Mouse (Mus musculus): Measurements from ENCODE around the gene Fgd2. TPM values are rescaled to one million over a fixed set of nuclear protein-coding genes. Genes with fewer than 3 reads are reported as not detected.

The Fgd2 gene
- polyA plus RNA-seq, 1 experiment from 2014 or later: 12.3 TPM

DNA sequence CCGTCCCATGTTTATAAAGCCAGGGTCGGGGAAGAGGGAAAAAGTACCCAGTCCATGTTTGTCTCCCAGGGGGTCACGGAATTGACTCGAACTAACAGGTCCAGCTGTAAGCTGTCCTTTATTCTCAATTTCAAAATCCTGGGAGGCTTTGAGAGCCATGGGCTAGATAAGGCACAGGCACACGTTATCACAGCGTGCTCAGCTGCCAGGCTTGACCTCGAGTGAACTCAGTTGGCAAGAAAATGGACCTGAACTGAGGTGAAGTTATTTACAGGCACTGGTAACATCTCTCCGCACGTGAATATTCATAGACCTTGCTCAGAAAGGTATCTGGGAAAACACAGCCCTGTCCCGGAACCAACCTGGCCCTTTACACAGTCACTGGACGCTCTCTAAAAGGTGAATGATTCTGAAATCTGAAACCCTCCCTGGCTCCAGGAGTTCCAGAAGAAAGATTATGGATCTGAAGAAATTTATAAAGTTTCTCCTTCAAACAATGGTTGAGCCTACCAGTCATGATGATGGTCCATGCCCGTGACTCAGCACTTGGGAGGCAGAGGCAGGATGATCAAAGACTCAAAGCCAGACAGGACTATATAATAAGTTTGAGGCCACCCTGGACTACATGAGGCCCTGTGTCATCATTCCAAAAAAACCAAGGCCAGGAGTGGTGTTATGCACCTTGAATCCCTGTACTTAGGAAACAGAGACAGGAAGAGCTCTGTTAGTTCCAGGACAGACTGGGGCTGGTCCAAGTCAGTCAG is 59.4 kb downstream of the Fgd2 start:
- Histone ChIP-seq H3K27me3 (ENCODE audit: insufficient read depth, low read length) (no peaks in the 10 kb centered on the region), H3K9me3 (replicated peaks; ENCODE audit: low read length) (no peaks in the 10 kb centered on the region), H3K27ac (no peak overlapping the region), H3K9ac (ENCODE audit: low read depth, low read length) (no peak overlapping the region), H3K4me3 (replicated peaks; ENCODE audit: low read depth, low read length) (no peak overlapping the region), H3K4me2 (ENCODE audit: low read length) (no peak overlapping the region), H3K36me3 (ENCODE audit: insufficient read depth, low read length) (no peaks in the 10 kb centered on the region), H3K4me1 (replicated peaks; ENCODE audit: insufficient read depth, low read length) (peaks cover 6% of the 10 kb centered on the region)
- WGBS: 77% methylated on average over 12 of the region's 12 CpGs
- DNase-seq (ENCODE audit: low spot score) (no peak), ATAC-seq (replicated peaks; ENCODE audit: low FRiP score, low read depth) (no peak)
- TF ChIP-seq CTCF (IDR thresholded peaks at IDR 0.05; ENCODE audit: low read depth): no peak

DNA sequence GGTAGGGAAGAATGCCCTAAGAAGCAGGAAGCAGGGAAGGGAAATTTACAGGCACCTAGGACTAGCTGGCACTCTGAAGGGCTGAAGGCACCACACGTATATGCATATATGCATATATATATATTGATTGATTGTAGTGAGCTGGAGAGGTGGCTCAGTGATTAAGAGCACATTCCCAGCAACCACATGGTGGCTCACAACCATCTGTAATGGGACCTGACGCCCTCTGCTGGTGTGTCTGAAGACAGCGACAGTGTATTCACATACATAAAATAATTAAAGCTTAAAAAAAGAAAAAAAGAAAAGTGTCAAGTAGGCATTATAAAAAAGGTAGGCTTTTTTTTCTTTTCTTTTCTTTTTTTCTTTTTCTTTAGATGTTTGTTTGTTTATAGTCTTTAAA is 60.6 kb downstream of the Fgd2 start:
- Histone ChIP-seq H3K27me3 (ENCODE audit: insufficient read depth, low read length) (no peaks in the 10 kb centered on the region), H3K4me2 (ENCODE audit: low read length) (no peak overlapping the region), H3K9ac (ENCODE audit: low read depth, low read length) (no peak overlapping the region), H3K36me3 (ENCODE audit: insufficient read depth, low read length) (no peaks in the 10 kb centered on the region), H3K27ac (no peak overlapping the region), H3K4me1 (replicated peaks; ENCODE audit: insufficient read depth, low read length) (peaks cover under 1% of the 10 kb centered on the region), H3K4me3 (replicated peaks; ENCODE audit: low read depth, low read length) (no peak overlapping the region), H3K9me3 (replicated peaks; ENCODE audit: low read length) (no peaks in the 10 kb centered on the region)
- DNase-seq (ENCODE audit: low spot score) (no peak), ATAC-seq (replicated peaks; ENCODE audit: low FRiP score, low read depth) (no peak)
- WGBS: 79% methylated on average over 3 of the region's 3 CpGs
- peak; percentile 31; the same call in 1 of the 2 replicates for TF ChIP-seq CTCF (IDR thresholded peaks at IDR 0.05; ENCODE audit: low read depth)

DNA sequence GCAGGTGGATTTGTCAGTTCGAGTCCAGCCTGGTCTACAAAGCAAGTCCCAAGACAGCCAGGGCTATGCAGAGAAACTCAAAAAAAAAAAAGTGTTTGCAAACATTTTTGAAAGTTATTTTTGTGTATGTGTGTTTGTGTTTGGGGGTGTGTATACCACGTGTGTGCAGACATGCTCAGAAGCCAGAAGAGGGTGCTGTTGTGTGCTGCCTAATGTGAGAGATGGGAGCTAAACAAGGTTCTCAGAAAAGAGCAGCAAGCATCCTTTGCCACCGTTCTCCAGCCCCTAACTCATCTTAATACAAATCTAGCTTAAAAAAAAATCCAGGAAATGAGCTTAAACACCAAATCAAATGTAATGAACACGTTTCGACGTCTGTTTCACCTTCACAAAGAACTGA is 61.6 kb downstream of the Fgd2 start:
- 89% methylated on average over 6 of the region's 6 CpGs for WGBS
- Histone ChIP-seq H3K4me1 (replicated peaks; ENCODE audit: insufficient read depth, low read length) (no peaks in the 10 kb centered on the region), H3K27me3 (ENCODE audit: insufficient read depth, low read length) (no peaks in the 10 kb centered on the region), H3K27ac (no peak overlapping the region), H3K4me2 (ENCODE audit: low read length) (no peak overlapping the region), H3K36me3 (ENCODE audit: insufficient read depth, low read length) (no peaks in the 10 kb centered on the region), H3K9me3 (replicated peaks; ENCODE audit: low read length) (no peaks in the 10 kb centered on the region), H3K9ac (ENCODE audit: low read depth, low read length) (no peak overlapping the region), H3K4me3 (replicated peaks; ENCODE audit: low read depth, low read length) (no peak overlapping the region)
- ATAC-seq (replicated peaks; ENCODE audit: low FRiP score, low read depth) (no peak), DNase-seq (ENCODE audit: low spot score) (no peak)
- TF ChIP-seq CTCF (IDR thresholded peaks at IDR 0.05; ENCODE audit: low read depth): peak; percentile 49

DNA sequence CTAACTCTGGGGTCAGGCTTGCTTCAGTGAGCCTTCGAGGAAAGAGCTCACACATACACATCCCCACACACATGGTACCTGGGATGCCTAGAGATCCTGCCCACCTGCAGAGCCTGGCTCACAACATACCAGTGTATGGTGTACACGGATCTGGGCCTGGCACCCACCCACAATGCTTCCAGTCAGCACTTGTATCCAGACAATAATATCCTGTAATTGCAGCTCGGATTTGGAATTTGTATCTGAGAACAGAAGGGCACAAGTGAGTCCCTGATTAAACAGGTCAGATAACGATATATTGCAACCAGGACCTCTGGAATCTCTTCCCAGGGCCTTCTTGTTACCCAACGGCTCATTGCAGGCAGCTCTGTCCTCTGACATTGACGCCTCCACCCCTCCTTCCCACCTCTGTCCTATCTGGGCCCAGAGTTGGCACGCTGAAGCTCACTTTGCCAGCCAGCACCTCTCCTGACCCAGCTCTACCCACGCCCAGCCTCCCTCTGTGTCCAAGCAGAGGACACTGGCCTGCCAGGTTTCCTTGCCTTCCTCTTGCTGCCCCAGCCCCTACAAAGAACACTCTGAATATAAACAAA is 62.3 kb downstream of the Fgd2 start:
- no peak for ATAC-seq (replicated peaks; ENCODE audit: low FRiP score, low read depth)
- Histone ChIP-seq H3K27me3 (ENCODE audit: insufficient read depth, low read length) (no peaks in the 10 kb centered on the region), H3K4me2 (ENCODE audit: low read length) (no peak overlapping the region), H3K27ac (no peak overlapping the region), H3K36me3 (ENCODE audit: insufficient read depth, low read length) (no peaks in the 10 kb centered on the region), H3K9ac (ENCODE audit: low read depth, low read length) (no peak overlapping the region), H3K4me1 (replicated peaks; ENCODE audit: insufficient read depth, low read length) (0 out of 2 replicates have a peak, but pooled peaks cover 2% of the 10 kb centered on the region), H3K4me3 (replicated peaks; ENCODE audit: low read depth, low read length) (no peak overlapping the region), H3K9me3 (replicated peaks; ENCODE audit: low read length) (no peaks in the 10 kb centered on the region)
- DNase-seq (ENCODE audit: low spot score): no peak
- TF ChIP-seq CTCF (IDR thresholded peaks at IDR 0.05; ENCODE audit: low read depth): no peak
- 71% methylated on average over 8 of the region's 8 CpGs for WGBS

DNA sequence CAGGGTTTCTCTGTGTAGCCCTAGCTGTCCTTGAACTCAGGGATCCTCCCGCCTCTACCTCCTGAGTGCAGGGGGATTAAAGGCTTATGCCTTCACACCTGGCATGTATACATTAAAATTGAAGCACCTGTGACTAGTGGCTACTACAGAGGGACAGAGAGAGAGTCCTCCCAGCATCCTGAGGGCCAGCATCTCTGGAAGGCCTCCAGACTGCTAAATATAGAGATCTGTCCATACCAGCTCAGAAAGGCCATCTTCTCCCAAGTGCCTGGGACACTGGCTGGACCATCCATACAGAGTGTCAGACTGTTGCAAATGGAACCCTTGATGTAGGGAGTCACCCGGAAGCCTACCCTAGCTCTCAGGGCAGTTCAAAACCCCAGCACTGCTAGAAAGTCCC is 63.3 kb downstream of the Fgd2 start:
- TF ChIP-seq CTCF (IDR thresholded peaks at IDR 0.05; ENCODE audit: low read depth): no peak
- H3K9me3 ChIP-seq (replicated peaks; ENCODE audit: low read length): no peaks in the 10 kb centered on the region
- H3K27me3 ChIP-seq (ENCODE audit: insufficient read depth, low read length): no peaks in the 10 kb centered on the region
- H3K36me3 ChIP-seq (ENCODE audit: insufficient read depth, low read length): no peaks in the 10 kb centered on the region
- H3K4me1 ChIP-seq (replicated peaks; ENCODE audit: insufficient read depth, low read length): 0 out of 2 replicates have a peak, but pooled peaks cover 4% of the 10 kb centered on the region
- 93% methylated on average over 2 of the region's 2 CpGs for WGBS
- DNase-seq (ENCODE audit: low spot score) (no peak), ATAC-seq (replicated peaks; ENCODE audit: low FRiP score, low read depth) (no peak)
- H3K9ac ChIP-seq (ENCODE audit: low read depth, low read length): no peak overlapping the region
- no peak overlapping the region for H3K27ac ChIP-seq
- H3K4me2 ChIP-seq (ENCODE audit: low read length): no peak overlapping the region
- no peak overlapping the region for H3K4me3 ChIP-seq (replicated peaks; ENCODE audit: low read depth, low read length)

DNA sequence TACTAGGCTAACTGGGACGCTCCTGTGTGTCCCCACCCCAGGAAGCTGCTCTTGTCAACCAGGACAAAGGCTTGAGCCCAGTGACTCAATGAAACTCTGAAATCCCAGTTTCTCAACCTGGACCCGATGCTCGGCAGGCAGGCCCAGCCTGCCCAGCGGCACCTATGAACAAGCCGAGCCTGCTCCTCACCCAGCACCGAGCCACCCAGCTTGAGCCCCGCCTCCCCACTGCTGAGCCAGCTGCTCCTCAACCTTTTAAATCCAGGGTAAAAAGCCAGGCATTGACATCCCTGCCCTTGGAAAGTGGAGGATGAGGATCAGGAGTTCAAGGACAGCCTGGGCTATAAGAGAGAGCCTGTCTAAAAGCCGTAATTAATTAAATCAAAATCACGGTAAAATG is 64.6 kb downstream of the Fgd2 start:
- no peak for TF ChIP-seq CTCF (IDR thresholded peaks at IDR 0.05; ENCODE audit: low read depth)
- WGBS: 79% methylated on average over 9 of the region's 9 CpGs
- no peak overlapping the region for H3K4me2 ChIP-seq (ENCODE audit: low read length)
- H3K9me3 ChIP-seq (replicated peaks; ENCODE audit: low read length): no peaks in the 10 kb centered on the region
- no peak overlapping the region for H3K9ac ChIP-seq (ENCODE audit: low read depth, low read length)
- ATAC-seq (replicated peaks; ENCODE audit: low FRiP score, low read depth): no peak
- H3K4me3 ChIP-seq (replicated peaks; ENCODE audit: low read depth, low read length): no peak overlapping the region
- H3K36me3 ChIP-seq (ENCODE audit: insufficient read depth, low read length): no peaks in the 10 kb centered on the region
- H3K4me1 ChIP-seq (replicated peaks; ENCODE audit: insufficient read depth, low read length): 0 out of 2 replicates have a peak, but pooled peaks cover 4% of the 10 kb centered on the region
- no peak overlapping the region for H3K27ac ChIP-seq
- H3K27me3 ChIP-seq (ENCODE audit: insufficient read depth, low read length): no peaks in the 10 kb centered on the region
- no peak for DNase-seq (ENCODE audit: low spot score)

All from kidney, postnatal 0 days (tissue).